Mouse (Mus musculus) midbrain, embryonic 14.5 days (tissue): ENCODE measurements around the gene Slc7a15. TPM values are rescaled to one million over a fixed set of nuclear protein-coding genes. Genes with fewer than 3 reads are reported as not detected.

Source experiments
- ATAC-seq: fragments of 200-750 bp; cut with Nextera tagmentation; 2 replicates; pipeline ENCODE4 v1.8.0; 2017; ENCODE audit warnings: moderate number of reproducible peaks, moderate library complexity; ENCODE audit not compliant: low FRiP score, low TSS enrichment
- DNase-seq: peaks from one replicate; pipeline ENCODE4 v3.0.0-alpha.2; 2015
- H3K27ac ChIP-seq: fragments of 300-500 bp; sonication (generic); replicated peaks from 2 replicates; pipeline ENCODE4 v1.5.1; 2014; ENCODE audit warnings: mild to moderate bottlenecking, low read depth, low read length, moderate library complexity
- H3K27me3 ChIP-seq: fragments of 300-500 bp; sonication (generic); 2 replicates; pipeline ENCODE4 v1.6.1; 2014; ENCODE audit warnings: low read length, control low read depth, mixed read lengths; ENCODE audit not compliant: control insufficient read depth, insufficient read depth
- H3K36me3 ChIP-seq: fragments of 300-500 bp; sonication (generic); 2 replicates; pipeline ENCODE4 v1.6.1; 2014; ENCODE audit warnings: low read length, control low read depth; ENCODE audit not compliant: control insufficient read depth, insufficient read depth
- H3K4me1 ChIP-seq: fragments of 300-500 bp; sonication (generic); 2 replicates; pipeline ENCODE4 v1.6.1; 2014; ENCODE audit warnings: mild to moderate bottlenecking, antibody characterized with exemption, low read length, control low read depth; ENCODE audit not compliant: control insufficient read depth, insufficient read depth
- H3K4me2 ChIP-seq: fragments of 300-500 bp; sonication (generic); 2 replicates; pipeline ENCODE4 v1.6.1; 2014; ENCODE audit warnings: mild to moderate bottlenecking, low read length, moderate library complexity
- H3K4me3 ChIP-seq: fragments of 300-500 bp; sonication (generic); replicated peaks from 2 replicates; pipeline ENCODE4 v1.5.1; 2014; ENCODE audit warnings: low read depth, low read length
- H3K9ac ChIP-seq: fragments of 300-500 bp; sonication (generic); replicated peaks from 2 replicates; pipeline ENCODE4 v1.6.1; 2014; ENCODE audit warnings: mild to moderate bottlenecking, low read length, moderate library complexity
- H3K9me3 ChIP-seq: fragments of 300-500 bp; sonication (generic); 2 replicates; pipeline ENCODE4 v1.6.1; 2016; ENCODE audit warnings: low read length, control low read depth, mixed read lengths; ENCODE audit not compliant: control insufficient read depth
- WGBS: fragments of 180-500 bp; shearing (Covaris S2); extraction: QIAGEN DNeasy Blood & Tissue Kit; methylation state at CpG from one replicate; pipeline ENCODE4 v1.1.7; 2014; 5-methylcytosine and 5-hydroxymethylcytosine counted together
- polyA plus RNA-seq: library from polyadenylated mRNA; unstranded; fragments of >200 nt; fragmentation: Nextera tagmentation; extraction: Ambion mirVana; gene quantifications from 2 replicates; pipeline ENCODE4 v1.2.1, GENCODE M21; 2014

The Slc7a15 gene
- polyA plus RNA-seq, 1 experiment from 2014 or later: not detected

GRCm38 (mm10) chr12:8634306-8634705 lies 35.4 kb upstream of the Slc7a15 start:
- WGBS: 98% methylated on average over 1 of the region's 1 CpGs
- Histone ChIP-seq H3K9ac (no peak overlapping the region), H3K27ac (no peak overlapping the region), H3K36me3 (no peaks in the 10 kb centered on the region), H3K4me1 (no peaks in the 10 kb centered on the region), H3K9me3 (0 out of 2 replicates have a peak, but pooled peaks cover 2% of the 10 kb centered on the region), H3K27me3 (no peaks in the 10 kb centered on the region), H3K4me3 (no peak overlapping the region), H3K4me2 (no peak overlapping the region)
- DNase-seq (peak; percentile 26), ATAC-seq (no peak)

DNA sequence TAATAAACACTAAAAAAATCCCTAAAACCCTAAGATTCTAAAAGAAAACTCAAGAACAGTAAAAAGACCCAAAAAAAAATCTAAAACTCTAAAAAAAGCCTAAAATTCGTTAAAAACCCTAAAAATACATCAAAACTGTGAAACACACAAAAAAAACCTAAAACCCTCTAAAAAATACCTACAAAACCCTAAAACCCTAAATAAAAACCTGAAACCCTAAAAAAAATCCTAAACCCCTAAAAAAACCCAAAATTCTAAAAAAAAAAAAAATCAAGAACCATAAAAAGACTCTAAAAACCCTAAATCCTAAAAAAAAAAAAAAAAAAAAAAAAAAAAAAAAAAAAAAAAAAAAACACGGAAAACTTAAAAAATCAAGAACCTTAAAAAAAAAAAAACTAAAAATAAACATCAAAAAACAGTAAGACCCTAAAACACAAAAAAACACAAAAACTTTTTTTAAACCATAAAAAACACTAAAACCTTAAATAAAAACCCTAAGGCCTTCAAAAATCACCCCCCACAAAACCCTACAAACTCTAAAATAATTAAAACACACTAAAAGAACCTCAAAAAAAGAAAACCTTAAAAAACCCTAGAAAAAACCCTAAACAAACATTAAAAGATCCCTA lies 34.0 kb upstream of the Slc7a15 start:
- DNase-seq: no peak
- H3K9me3 ChIP-seq: 0 out of 2 replicates have a peak, but pooled peaks cover 2% of the 10 kb centered on the region
- no peak overlapping the region for H3K27ac ChIP-seq
- no peaks in the 10 kb centered on the region for H3K27me3 ChIP-seq
- H3K4me2 ChIP-seq: no peak overlapping the region
- ATAC-seq: no peak
- H3K9ac ChIP-seq: no peak overlapping the region
- H3K4me1 ChIP-seq: no peaks in the 10 kb centered on the region
- H3K36me3 ChIP-seq: no peaks in the 10 kb centered on the region
- H3K4me3 ChIP-seq: no peak overlapping the region
- WGBS: 85% methylated on average over 2 of the region's 2 CpGs

DNA sequence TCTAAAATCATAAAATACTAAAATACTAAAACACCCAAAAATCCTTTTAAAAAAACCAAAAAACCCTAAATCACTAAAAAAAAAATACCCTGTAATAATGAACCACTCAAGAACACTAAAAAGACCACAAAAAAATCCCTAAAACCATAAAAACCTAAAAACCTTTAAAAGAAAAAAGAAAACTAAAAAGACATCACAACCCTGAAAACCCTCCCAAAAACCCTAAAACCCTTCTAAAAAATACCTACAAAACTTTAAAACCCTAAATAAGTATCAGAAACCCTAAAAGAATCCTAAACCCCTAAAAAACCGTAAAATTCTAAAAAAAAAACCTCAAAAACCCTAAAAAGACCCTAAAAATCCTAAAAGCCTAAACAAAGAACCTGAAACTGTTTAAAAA lies 32.8 kb upstream of the Slc7a15 start:
- WGBS: 98% methylated on average over 1 of the region's 1 CpGs
- H3K4me1 ChIP-seq: no peaks in the 10 kb centered on the region
- no peaks in the 10 kb centered on the region for H3K9me3 ChIP-seq
- H3K27ac ChIP-seq: no peak overlapping the region
- no peaks in the 10 kb centered on the region for H3K36me3 ChIP-seq
- DNase-seq (no peak), ATAC-seq (no peak)
- no peaks in the 10 kb centered on the region for H3K27me3 ChIP-seq
- no peak overlapping the region for H3K9ac ChIP-seq
- no peak overlapping the region for H3K4me3 ChIP-seq
- H3K4me2 ChIP-seq: no peak overlapping the region

- no peaks in the 10 kb centered on the region for H3K36me3 ChIP-seq
- WGBS: 98% methylated on average over 6 of the region's 6 CpGs
- no peak overlapping the region for H3K4me3 ChIP-seq
- DNase-seq: no peak
- no peak overlapping the region for H3K9ac ChIP-seq
- no peak overlapping the region for H3K27ac ChIP-seq
- H3K27me3 ChIP-seq: no peaks in the 10 kb centered on the region
- no peak overlapping the region for H3K4me2 ChIP-seq
- H3K9me3 ChIP-seq: no peaks in the 10 kb centered on the region
- no peaks in the 10 kb centered on the region for H3K4me1 ChIP-seq
- ATAC-seq: no peak
Observed at GRCm38 (mm10) chr12:8629537-8629936, 30.7 kb upstream of the Slc7a15 start.

GRCm38 (mm10) chr12:8620678-8621018 lies 21.8 kb upstream of the Slc7a15 start:
- Histone ChIP-seq H3K4me2 (no peak overlapping the region), H3K4me1 (no peaks in the 10 kb centered on the region), H3K27ac (no peak overlapping the region), H3K9ac (no peak overlapping the region), H3K27me3 (no peaks in the 10 kb centered on the region), H3K4me3 (no peak overlapping the region), H3K9me3 (no peaks in the 10 kb centered on the region), H3K36me3 (no peaks in the 10 kb centered on the region)
- peak; percentile 33 for DNase-seq
- peak; percentile 50; the same call in 1 of the 2 replicates for ATAC-seq
- WGBS: 74% methylated on average over 5 of the region's 5 CpGs

DNA sequence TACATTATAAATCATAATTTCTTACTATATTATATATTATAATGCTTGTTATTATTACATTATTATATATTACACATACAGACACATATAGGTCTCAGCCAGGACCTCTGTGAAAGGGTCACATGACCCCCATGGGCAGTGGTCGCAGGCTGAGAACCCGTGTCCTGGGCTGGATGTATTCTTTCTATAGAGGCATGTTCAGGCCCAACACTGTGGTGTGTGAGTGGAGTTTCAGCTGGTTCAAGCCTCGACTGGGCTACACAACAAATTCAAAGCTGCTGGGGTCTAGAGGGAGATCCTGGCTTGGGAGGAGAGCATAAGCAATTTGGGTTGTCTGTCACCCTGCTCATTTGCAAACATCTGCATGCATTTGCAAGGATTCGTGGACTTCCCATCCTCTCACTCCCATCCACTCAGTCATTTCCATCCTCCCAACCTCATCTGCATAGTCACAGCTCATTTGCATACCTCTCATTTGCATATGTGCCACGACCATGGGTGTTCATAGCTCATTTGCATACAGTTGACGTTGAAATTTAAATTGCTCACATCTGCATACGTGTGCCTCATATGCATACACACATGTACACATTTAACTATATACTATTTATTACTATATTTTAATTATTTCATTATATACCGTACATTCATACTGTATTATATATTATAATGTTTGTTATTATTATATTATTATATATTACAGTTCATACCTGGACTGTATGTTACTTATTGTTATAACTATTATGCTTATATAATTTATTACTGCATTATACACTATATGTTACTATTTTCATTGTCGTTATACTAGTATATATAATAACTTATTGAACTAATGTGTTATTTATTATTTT lies 21.2 kb upstream of the Slc7a15 start:
- Histone ChIP-seq H3K4me1 (no peaks in the 10 kb centered on the region), H3K9me3 (no peaks in the 10 kb centered on the region), H3K9ac (no peak overlapping the region), H3K27me3 (no peaks in the 10 kb centered on the region), H3K27ac (no peak overlapping the region), H3K36me3 (no peaks in the 10 kb centered on the region), H3K4me3 (no peak overlapping the region), H3K4me2 (no peak overlapping the region)
- peak; percentile 74 for ATAC-seq
- peak; percentile 56 for DNase-seq
- 78% methylated on average over 9 of the region's 9 CpGs for WGBS

DNA sequence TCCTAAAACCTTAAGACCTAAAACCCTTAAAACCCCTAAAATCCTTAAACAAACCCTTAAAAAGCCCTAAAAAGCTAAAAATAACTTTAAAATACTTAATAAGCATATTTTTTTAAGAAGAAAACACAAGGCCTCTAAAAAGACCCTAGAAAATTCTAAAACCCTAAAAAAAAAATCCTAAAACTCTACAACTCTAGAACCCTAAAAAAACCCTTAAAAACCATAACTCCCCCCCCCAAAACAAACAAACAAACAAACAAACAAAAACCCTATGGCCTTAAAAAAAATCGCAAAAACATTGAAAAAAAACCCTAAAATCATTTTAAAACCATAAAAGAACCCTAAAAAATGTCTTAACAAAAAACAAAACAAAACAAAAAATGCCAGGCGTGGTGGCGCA lies 19.4 kb upstream of the Slc7a15 start:
- WGBS: 92% methylated on average over 3 of the region's 3 CpGs
- Histone ChIP-seq H3K27me3 (no peaks in the 10 kb centered on the region), H3K9me3 (no peaks in the 10 kb centered on the region), H3K27ac (no peak overlapping the region), H3K4me1 (no peaks in the 10 kb centered on the region), H3K9ac (no peak overlapping the region), H3K36me3 (no peaks in the 10 kb centered on the region), H3K4me2 (no peak overlapping the region), H3K4me3 (no peak overlapping the region)
- no peak for ATAC-seq
- DNase-seq: peak; percentile 15

DNA sequence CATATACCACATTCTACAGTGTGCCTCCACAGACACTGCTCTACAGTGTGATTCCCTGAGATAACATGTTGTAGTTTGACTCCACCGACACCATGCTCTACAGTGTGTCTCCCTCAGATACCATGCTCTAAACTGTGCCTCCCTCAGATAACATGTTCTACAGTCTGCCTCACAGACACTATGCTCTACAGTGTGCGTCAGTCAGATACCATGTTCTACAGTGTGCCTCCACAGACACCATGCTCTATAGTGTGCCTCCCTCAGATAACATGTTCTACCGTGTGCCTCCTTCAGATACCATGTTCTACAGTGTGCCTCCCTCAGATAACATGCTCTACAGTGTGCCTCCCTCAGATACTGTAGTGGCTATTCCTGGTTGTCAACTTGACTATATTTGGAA lies 10.2 kb upstream of the Slc7a15 start:
- no peak overlapping the region for H3K4me2 ChIP-seq
- H3K9me3 ChIP-seq: no peaks in the 10 kb centered on the region
- H3K27me3 ChIP-seq: no peaks in the 10 kb centered on the region
- no peak for ATAC-seq
- 94% methylated on average over 3 of the region's 3 CpGs for WGBS
- DNase-seq: no peak
- no peaks in the 10 kb centered on the region for H3K4me1 ChIP-seq
- no peak overlapping the region for H3K9ac ChIP-seq
- H3K4me3 ChIP-seq: no peak overlapping the region
- H3K36me3 ChIP-seq: no peaks in the 10 kb centered on the region
- H3K27ac ChIP-seq: no peak overlapping the region

- no peak overlapping the region for H3K9ac ChIP-seq
- no peak overlapping the region for H3K4me2 ChIP-seq
- H3K9me3 ChIP-seq: no peaks in the 10 kb centered on the region
- ATAC-seq (no peak), DNase-seq (no peak)
- no peak overlapping the region for H3K27ac ChIP-seq
- H3K4me3 ChIP-seq: no peak overlapping the region
- 95% methylated on average over 7 of the region's 7 CpGs for WGBS
- H3K36me3 ChIP-seq: no peaks in the 10 kb centered on the region
- no peaks in the 10 kb centered on the region for H3K4me1 ChIP-seq
- H3K27me3 ChIP-seq: no peaks in the 10 kb centered on the region
Observed at GRCm38 (mm10) chr12:8595611-8596010, 3.3 kb downstream of the Slc7a15 start.
